ENCODE assay signal across 13 mouse cellular contexts in genomic region chr4:133396079-133396478, GRCm38 (mm10). TPM values are rescaled to one million over a fixed set of nuclear protein-coding genes. Genes with fewer than 3 reads are reported as not detected.
DNase-seq lines count a peak whose midpoint lies in the region; ATAC-seq lines count a peak whose summit lies in the region.
"Had no signal": no experiment of that assay in that cellular context is flagged by ENCODE, and none has a peak within 500 bp of the region (broad histone marks: within the 10 kb centered on the region; RNA-seq: fewer than 3 reads in every experiment).

No protein-coding gene starts in this region.

- no peak overlapping the region for H3K27ac ChIP-seq in heart, embryonic 16.5 days (ENCODE audit: low read length)
- H3K27ac ChIP-seq in neural tube, embryonic 13.5 days (replicated peaks) = 0 out of 2 replicates have a peak overlapping the region, but pooled peaks have one; percentile 18
- H3K27ac ChIP-seq in limb, embryonic 12.5 days = peak overlapping the region; percentile 41

- no peak overlapping the region for H3K4me2 ChIP-seq in heart, embryonic 16.5 days (ENCODE audit: low read depth, low read length)
- no peak overlapping the region for H3K4me2 ChIP-seq in neural tube, embryonic 13.5 days
- H3K4me2 ChIP-seq in limb, embryonic 12.5 days = no peak overlapping the region

- no peaks in the 10 kb centered on the region for H3K9me3 ChIP-seq in heart, embryonic 16.5 days (replicated peaks; ENCODE audit: control insufficient read depth, low read length)
- no peaks in the 10 kb centered on the region for H3K9me3 ChIP-seq in neural tube, embryonic 13.5 days
- no peaks in the 10 kb centered on the region for H3K9me3 ChIP-seq in limb, embryonic 12.5 days

- H3K27me3 ChIP-seq in heart, embryonic 16.5 days (ENCODE audit: control insufficient read depth, insufficient read depth, low read length) = no peaks in the 10 kb centered on the region
- H3K27me3 ChIP-seq in neural tube, embryonic 13.5 days = no peaks in the 10 kb centered on the region
- H3K27me3 ChIP-seq in limb, embryonic 12.5 days = no peaks in the 10 kb centered on the region

- peaks cover 67% of the 10 kb centered on the region for H3K4me1 ChIP-seq in heart, embryonic 16.5 days (ENCODE audit: control insufficient read depth, insufficient read depth, low read length)
- peaks cover 59% of the 10 kb centered on the region for H3K4me1 ChIP-seq in neural tube, embryonic 13.5 days (replicated peaks)
- H3K4me1 ChIP-seq in limb, embryonic 12.5 days (replicated peaks) = peaks cover 47% of the 10 kb centered on the region

- no peaks in the 10 kb centered on the region for H3K36me3 ChIP-seq in heart, embryonic 16.5 days (ENCODE audit: control insufficient read depth, insufficient read depth)
- no peaks in the 10 kb centered on the region for H3K36me3 ChIP-seq in neural tube, embryonic 13.5 days
- no peaks in the 10 kb centered on the region for H3K36me3 ChIP-seq in limb, embryonic 12.5 days

- H3K9ac ChIP-seq in heart, embryonic 16.5 days (ENCODE audit: low read length) = 0 out of 2 replicates have a peak overlapping the region, but pooled peaks have one; percentile 13
- H3K9ac ChIP-seq in neural tube, embryonic 13.5 days = no peak overlapping the region
- peak overlapping the region; percentile 13; the same call in 1 of the 2 replicates for H3K9ac ChIP-seq in limb, embryonic 12.5 days (replicated peaks)

- DNase-seq in heart, adult 18-20 months = no peak
- no peak for DNase-seq in neural tube, embryonic 10.5 days (ENCODE audit: extremely low spot score, low spot score)
- DNase-seq in adrenal gland, postnatal 14 days = no peak
- no peak for DNase-seq in spleen, adult 12 weeks (ENCODE audit: low spot score)
- DNase-seq: adrenal gland, postnatal 36 days; cerebellum, adult 8-10 months; gastrocnemius, postnatal 14 days; heart, postnatal 36 days; lung, postnatal 14 days had no signal

- H3K4me3 ChIP-seq in heart, embryonic 16.5 days (ENCODE audit: low read length) = no peak overlapping the region
- H3K4me3 ChIP-seq in neural tube, embryonic 13.5 days = no peak overlapping the region
- H3K4me3 ChIP-seq in limb, embryonic 12.5 days (replicated peaks) = no peak overlapping the region

- WGBS in heart, embryonic 16.5 days = 64% methylated on average over 2 of the region's 2 CpGs
- 73% methylated on average over 2 of the region's 2 CpGs for WGBS in neural tube, embryonic 13.5 days
- 64% methylated on average over 2 of the region's 2 CpGs for WGBS in limb, embryonic 12.5 days

- ATAC-seq in heart, embryonic 16.5 days (replicated peaks; ENCODE audit: extremely low read depth, insufficient read depth, low FRiP score) = no peak
- no peak for ATAC-seq in neural tube, embryonic 13.5 days (ENCODE audit: low read depth)
- no peak for ATAC-seq in limb, embryonic 12.5 days (ENCODE audit: insufficient number of reproducible peaks, insufficient read depth, low FRiP score, low TSS enrichment, low read depth)
- no peak for ATAC-seq in megakaryocyte progenitor cell, adult 5-6 weeks (replicated peaks; ENCODE audit: poor library complexity)

RNA-seq across cellular contexts. Expression of gene Slc9a1, which starts 26.6 kb away (rescaled TPM):
- polyA plus RNA-seq in heart, embryonic 16.5 days (2015; fragmentation: Nextera tagmentation; extraction: Ambion mirVana) = 7.2 and 8.1 TPM in 2 replicates
- total RNA-seq in heart, adult 18-20 months (2021) = 10 to 100 TPM; 17.6 to 19.6 TPM
- 7.0 and 7.1 TPM in 2 replicates for polyA plus RNA-seq in neural tube, embryonic 13.5 days (2015; fragmentation: Nextera tagmentation; extraction: Ambion mirVana)
- 7.3 and 7.8 TPM in 2 replicates for polyA plus RNA-seq in limb, embryonic 12.5 days (2016; fragmentation: Nextera tagmentation; extraction: Ambion mirVana)
- total RNA-seq in megakaryocyte progenitor cell, adult 5-6 weeks (2015) = 15.1 and 16.1 TPM in 2 replicates
- 6.3 and 7.3 TPM in 2 replicates for total RNA-seq in megakaryocyte progenitor cell, adult 5-6 weeks (2017)
- 46.4 and 49.9 TPM in 2 replicates for total RNA-seq in adrenal gland, postnatal 14 days (2021)

RNA-seq across cellular contexts. Expression of gene Wdtc1, which starts 42.8 kb away (rescaled TPM):
- polyA plus RNA-seq in heart, embryonic 16.5 days (2015; fragmentation: Nextera tagmentation; extraction: Ambion mirVana) = 13.5 and 13.7 TPM in 2 replicates
- total RNA-seq in heart, adult 18-20 months (2021) = 10 to 100 TPM; 71.9 to 73.6 TPM
- 21.9 and 24.3 TPM in 2 replicates for polyA plus RNA-seq in neural tube, embryonic 13.5 days (2015; fragmentation: Nextera tagmentation; extraction: Ambion mirVana)
- 12.2 and 17.6 TPM in 2 replicates for polyA plus RNA-seq in limb, embryonic 12.5 days (2016; fragmentation: Nextera tagmentation; extraction: Ambion mirVana)
- total RNA-seq in megakaryocyte progenitor cell, adult 5-6 weeks (2015) = 10.3 and 10.6 TPM in 2 replicates
- total RNA-seq in megakaryocyte progenitor cell, adult 5-6 weeks (2017) = 7.6 and 8.7 TPM in 2 replicates
- 53.3 and 55.1 TPM in 2 replicates for total RNA-seq in adrenal gland, postnatal 14 days (2021)
